Mouse (Mus musculus): ENCODE results near the gene Bcl11b. TPM values are rescaled to one million over a fixed set of nuclear protein-coding genes. Genes with fewer than 3 reads are reported as not detected.

The Bcl11b gene
- total RNA-seq, 2 experiments from 2014 or later = 125 to 127 TPM

DNA sequence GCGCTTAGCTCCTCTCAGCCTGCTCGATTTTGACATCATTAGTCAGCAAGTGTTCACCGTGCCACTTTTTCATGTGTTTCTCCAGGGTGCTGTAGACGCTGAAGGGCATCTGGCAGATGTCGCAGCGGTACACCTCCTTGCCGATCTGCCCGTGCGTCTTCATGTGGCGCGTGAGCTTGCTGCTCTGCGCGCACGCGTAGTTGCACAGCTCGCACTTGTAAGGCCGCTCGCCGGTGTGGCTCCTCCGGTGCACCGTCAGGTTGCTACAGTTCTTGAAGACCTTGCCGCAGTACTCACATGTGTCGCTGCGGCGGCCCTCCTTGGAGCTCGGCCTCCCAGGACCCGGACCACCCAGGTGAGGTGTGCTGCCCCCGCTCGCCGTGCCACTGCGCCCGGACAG is 88.0 kb downstream of the Bcl11b start:
- intact Hi-C loops (cut with DNase I) = no loop called here

DNA sequence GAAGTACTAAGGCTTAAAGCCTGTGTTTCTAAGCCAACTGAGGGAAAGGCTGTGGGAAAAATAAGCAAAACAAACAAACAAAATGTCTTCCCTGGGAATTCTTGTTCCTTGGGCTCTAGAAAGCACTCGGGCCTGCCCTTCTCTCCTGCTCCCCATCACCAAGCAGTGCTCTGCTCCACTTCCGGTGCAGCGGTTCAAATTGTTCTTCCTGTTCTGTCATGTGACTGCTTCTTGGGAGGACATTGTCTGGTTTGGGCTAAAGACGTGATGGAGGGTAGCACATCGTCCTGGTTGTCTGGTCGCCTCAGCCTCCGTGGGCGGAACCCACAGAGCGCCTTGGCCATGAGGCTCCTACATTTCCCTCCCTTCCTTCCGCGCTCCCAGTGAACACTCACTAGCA is 94.6 kb downstream of the Bcl11b start:
- intact Hi-C loops (cut with DNase I) = no loop called here

More for the DNA sequence above, 88.0 kb downstream of the Bcl11b start:
- no peak for DNase-seq

DNA sequence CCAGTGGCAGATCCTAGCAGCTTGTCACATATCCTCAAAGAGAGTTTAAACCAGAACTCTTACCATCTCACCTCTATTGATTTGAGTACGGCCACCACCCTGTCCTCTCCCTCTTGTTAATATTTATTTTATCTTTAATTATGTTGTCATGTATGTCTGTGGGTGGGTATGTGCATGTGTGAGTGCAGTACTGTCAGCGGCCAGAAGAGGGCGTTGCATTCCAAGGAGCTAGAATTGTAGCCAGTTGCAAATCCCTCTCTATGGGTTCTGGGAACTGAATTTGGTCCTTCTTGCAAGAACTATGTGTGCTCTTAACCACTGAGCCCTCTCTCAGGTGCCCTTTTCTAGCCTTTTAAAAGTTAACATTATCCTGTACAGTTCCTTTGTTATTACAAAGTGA is 98.1 kb downstream of the Bcl11b start:
- DNase-seq = no peak
- intact Hi-C loops (cut with DNase I) = no loop called here

More for the DNA sequence above, 94.6 kb downstream of the Bcl11b start:
- DNase-seq = no peak

DNA sequence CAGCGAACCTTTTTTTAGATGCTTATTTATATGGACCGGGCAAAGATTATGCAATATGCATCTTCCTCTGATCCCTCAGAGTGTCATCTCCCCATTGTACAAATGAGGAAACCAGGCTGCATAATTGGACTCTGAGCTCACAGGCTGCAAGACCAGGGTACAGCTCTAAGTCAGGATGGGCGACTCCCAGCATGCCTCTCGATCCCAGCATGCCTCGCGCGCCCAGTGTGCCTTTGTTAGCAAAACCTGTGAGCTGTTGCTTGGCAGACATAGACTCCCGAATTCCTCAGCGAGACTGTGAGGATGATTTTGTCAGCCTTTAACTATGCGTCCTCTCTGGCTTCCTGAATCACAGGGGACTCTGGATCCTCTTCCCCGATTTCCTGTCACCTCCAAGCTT is 98.9 kb downstream of the Bcl11b start:
- DNase-seq = no peak
- intact Hi-C loops (cut with DNase I) = no loop called here

DNA sequence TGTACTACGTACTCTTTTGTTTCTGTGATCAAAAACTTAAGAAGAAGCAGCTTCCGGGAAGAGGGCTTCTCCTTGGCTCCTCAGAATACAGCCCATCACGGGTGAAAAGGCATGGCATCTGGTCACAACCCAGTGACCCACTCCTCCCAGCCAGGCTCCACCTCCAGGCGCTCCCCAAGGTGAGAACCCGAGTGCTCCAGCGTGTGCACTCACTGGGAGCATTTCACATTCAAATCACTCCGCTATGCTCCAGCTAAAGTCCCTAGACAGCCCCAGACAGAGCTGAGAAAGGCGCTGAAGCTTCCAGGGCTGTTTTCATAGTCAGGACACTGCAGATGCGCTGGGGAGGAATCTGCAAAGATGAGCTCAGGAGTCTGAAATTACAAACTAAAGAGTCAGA is 99.5 kb downstream of the Bcl11b start:
- intact Hi-C loops (cut with DNase I) = no loop called here
- DNase-seq = no peak

DNA sequence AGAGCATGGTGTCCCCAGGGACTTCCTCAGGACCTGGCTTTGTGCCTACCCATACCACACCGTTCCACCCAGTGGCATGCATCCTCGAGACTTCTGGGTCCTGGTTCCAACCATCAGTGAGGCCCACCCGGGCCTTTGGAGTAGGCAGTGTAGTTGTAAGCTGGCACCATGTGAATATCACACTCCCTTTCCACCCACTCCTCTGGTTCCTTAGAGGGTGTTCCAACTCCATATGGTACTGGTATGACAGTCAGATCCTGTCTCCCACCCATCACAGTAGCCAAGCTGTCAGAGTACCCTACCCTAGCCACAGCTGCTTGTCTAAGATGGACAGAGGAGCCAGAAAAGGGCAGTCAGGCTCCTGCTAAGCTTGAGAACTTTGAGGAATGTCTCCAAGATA is 112.0 kb downstream of the Bcl11b start:
- intact Hi-C loops (cut with DNase I) = no loop called here
- DNase-seq = no peak

DNA sequence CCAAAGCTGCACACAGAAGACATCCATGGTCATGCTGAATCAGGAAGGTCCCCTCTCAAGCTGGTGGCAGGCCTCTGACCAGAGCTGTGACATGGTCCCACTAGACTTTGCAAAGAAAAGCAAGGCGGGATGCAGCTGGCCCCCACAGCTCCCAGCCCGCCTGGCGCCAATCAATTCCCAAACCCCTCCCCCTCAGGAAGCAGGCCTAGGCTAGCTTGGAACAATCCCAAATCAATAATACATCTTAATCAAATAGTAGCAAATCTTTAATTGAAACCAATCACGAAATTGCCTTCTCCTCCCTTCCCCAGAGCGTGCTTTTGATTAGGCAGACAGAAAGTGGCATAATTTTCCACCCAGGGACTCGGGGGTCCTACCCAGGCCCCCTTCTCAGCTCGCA is 113.1 kb downstream of the Bcl11b start:
- intact Hi-C loops (cut with DNase I) = no loop called here
- DNase-seq = no peak

DNA sequence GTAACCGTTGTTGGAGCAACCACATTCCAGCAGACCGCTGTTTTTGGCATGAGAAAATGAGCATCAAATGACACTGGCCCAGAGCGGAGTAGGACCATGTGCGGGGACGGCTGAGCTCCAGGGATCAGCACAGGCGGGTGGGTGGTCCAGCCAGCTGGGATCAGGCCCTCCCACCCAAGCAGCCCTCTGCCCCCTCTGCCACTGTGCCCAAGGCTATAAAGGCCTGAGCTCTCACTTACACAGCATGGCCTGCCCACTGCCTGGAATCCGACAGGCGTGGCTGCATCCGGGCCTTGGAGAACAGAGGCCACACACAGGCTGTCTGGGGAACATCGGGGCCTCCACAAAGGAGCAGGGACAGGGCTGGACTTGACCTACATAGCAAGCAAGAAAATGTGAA is 113.6 kb downstream of the Bcl11b start:
- intact Hi-C loops (cut with DNase I) = no loop called here
- peak; percentile 35 for DNase-seq

DNA sequence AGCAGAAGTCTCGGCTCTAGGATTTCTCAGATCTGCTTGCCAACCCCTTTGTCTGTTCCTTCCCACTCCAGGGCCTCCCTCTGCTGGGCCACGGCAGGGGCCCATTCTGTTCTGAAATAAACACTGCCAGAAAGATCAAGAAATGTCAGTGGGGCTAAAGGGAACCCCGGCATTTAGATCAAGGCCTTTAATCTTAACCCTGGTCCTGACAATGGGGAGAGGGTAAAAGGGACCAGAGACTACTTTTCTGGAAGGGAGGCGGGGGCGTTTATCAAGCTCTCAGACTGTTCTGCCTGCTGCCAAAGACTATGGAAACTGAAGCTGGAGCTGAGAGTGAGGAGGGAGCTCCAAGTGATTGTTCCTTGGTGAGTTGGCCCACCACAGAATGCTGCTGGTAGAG is 114.8 kb downstream of the Bcl11b start:
- intact Hi-C loops (cut with DNase I) = no loop called here
- no peak for DNase-seq

DNA sequence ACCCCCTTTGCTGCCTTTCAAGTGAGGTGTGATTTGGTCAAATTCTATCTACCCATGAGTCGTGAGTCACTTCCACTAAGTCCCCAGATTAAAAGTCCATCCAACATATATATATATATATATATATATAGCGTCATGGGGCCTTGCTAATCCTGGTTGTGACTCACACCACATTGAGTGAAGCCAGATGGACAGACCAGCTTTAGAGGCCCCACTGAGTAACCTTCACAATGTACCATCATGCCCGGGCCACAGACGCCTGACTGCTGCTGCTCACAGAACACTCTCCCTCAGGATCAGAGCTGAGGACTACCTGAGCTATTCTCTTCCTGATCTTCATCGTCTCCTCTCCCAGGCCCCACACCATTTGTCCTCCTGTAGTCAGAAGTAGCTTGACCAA is 115.4 kb downstream of the Bcl11b start:
- DNase-seq = no peak
- intact Hi-C loops (cut with DNase I) = no loop called here

DNA sequence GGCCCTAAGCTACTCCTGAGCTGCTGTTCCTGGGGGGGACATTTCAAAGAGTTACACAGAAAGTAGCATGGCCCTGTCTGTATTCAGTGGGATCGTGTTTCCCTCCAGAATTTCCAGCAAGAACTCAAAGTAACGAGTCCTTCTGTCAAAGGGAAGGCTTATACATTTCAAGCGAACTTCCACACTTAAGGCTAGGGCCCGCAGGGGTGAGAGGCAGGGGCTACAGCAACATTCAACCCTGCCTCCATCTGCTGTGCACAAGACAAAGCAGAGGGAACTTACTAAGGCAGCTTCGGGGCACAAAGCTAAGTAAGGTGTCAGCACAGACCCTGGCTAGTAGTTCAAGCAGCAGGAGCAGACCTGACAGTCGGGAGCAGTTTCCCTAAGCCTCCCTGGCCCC is 115.8 kb downstream of the Bcl11b start:
- intact Hi-C loops (cut with DNase I) = no loop called here
- no peak for DNase-seq

DNA sequence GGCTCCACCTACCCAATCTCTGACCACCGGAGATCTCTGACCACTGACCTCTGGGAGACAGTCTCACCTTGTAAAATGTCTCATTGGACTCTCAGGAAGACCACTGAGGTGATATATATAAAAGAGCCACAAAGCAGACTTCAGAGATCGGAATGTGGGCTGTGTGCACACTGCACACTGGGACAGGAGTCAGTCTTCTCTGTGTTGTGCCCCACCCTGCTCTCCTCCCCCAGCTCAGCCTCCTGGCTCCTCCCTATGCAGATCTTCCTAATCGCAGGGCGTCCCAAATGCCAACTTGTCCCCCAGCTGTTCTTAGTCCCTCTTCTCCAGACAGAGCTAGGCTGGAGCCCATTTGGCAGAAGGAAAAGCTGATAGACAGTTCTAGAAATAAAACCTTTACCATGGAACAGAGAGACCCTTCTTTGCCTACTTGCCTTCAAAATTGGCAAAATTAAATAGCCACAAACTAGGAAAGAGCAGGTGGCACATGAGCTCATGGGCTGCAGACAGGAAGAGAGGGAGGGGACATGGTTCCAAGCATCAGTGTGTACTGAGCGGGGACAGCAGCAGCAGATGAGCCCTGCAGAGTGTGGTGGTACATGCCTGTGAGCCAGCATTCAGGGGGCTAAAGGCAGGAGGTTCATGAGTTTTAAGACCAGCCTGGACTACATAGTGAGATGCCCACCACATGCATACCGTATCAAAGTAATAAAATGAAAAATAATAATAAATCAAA is 118.9 kb downstream of the Bcl11b start:
- DNase-seq = no peak
- intact Hi-C loops (cut with DNase I) = no loop called here

DNA sequence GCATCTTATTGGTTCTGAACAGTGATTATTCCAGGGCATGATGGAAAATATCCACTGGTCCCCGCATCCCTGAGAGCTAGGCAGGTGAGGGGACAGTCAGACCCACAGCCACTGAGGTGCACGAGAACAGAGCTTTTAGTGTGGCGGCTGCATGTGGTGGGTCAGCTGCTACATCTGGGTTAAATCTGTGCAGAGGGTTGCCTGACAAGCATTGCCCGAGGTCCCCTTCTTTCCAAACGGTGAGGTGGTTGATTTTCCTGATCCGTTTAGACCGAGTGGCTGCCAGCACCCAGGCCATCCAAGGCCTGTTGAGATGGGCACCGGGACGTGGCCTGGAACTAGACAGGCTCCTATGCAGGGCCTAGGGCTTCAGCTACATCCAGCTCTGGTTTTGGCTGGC is 121.7 kb downstream of the Bcl11b start:
- DNase-seq = no peak
- intact Hi-C loops (cut with DNase I) = no loop called here

DNA sequence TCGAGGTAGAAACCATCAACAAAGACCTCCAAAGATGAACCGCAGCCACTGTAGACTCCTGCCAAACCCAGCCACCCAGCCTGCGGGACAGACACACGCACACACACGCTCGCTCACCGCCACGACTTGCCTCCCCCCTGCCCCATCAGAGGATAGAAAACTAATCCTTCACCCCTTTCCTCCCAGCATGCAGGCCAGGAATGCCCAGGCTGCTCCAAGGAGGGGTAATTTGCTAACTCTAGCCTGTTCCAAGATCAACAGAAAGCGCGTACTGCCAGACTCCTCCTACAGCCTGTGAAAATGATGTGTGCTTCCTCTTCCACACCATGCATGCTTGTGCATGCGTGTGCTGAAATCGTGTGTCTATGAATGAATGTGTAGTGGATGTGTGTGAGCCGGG is 122.7 kb downstream of the Bcl11b start:
- intact Hi-C loops (cut with DNase I) = no loop called here
- no peak for DNase-seq

DNA sequence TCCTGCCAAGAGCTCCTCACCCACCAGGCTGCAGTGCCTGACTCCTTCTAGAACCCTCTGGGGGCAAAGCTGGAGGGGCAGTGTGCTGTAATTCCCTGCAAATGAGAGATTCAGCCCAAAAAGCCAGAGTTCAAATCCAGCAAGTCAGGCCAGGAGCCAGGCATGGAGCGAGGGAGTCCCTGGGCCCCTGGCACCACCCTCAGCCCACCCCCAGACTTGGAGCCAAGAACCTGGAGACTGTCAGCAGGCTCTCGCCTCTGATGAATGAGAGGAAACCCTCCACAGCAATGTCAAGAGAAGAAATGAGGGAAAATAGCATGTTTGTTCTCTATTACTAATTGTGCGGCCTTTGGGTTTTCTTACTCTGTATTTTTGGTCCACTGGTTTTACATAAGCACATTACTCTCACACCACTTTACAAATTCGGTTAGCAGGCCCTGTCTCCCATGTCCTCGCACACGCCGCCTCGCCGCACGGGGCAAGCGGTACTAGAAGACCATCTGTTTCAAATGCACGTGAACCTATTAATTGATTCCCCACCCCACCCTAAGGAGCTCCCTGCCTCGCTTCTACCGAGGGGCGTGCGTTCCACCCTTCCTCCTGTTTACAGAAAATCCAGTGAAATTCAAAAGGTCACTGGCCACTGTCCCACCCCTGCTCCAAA is 124.2 kb downstream of the Bcl11b start:
- intact Hi-C loops (cut with DNase I) = no loop called here
- DNase-seq = peak; percentile 25

DNA sequence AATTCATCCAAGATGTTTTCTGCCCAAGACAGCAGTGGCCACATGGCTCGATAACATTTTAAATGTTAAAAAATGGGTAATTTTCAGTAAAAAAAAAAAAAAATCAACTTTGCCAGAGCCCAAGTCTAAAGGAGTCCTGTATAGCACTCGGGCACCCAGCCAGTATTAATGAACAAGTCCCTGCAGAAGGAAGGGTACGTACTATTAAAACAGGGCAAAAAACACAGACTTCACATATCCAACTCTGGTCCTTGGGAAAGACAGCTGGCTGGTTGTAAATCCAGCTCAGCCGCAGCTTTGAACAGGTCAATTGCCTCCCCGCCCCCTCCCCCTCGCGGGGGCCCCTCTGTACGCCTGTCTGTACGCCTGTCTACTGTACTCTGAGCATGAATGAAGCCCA is 127.2 kb downstream of the Bcl11b start:
- intact Hi-C loops (cut with DNase I) = no loop called here
- DNase-seq = no peak

DNA sequence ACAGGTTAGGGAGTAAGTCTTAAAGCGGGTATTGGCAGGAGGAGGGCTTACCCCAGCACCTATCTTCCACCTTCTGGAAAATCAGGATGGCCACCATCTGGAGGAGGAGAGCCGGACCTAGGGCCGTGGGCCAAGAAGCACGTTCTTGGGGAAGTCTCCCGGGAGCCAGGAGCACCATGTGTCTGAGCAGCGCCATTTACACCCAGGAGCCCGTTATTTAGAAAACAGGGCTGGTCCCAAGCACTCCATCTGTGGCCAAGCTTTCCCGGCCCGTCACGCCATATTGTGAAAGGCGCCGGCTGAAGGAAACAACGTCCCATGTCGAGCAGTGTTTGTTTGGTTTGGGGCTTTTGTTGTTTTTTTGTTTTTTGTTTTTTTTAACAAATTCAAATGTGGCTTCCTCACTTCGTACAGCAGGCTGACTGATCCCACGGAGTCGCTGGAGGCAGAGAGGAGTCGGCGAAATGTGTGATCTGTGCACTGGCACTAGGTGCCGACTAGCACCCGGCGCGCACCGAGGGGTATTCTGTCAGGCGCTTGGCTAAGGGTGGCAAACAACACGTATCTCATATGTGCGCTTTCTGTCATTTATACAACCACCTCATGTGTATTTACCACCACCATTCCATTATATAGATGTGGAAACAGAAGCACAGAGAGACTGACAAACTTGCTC is 128.8 kb downstream of the Bcl11b start:
- intact Hi-C loops (cut with DNase I) = no loop called here
- DNase-seq = no peak

DNA sequence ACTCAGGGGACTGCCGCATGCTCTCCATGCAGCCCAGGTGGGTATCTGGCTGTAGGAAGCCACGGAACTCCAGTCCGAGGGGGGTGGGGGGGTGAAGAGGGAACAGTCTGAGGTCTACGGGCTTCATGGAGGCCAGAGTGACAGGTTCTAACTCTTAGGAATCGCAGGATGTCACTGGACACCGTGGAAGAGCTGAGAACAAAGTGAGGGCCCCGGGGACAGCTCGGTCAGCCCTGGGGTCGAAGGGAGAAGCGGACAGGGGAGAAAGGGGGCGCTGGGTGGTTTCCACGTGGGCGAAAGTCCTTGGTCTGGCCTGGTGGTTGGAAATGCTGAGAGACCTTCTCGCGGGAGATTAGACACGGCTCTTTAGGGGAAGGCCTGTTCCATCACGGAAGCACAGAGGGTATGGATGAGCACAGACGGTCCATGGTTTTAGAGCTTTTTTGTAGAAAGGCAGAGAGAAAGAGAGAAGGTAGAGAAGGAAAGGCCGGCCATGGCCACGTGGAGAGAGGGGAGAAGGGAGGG is 133.8 kb downstream of the Bcl11b start:
- intact Hi-C loops (cut with DNase I) = no loop called here
- no peak for DNase-seq

DNA sequence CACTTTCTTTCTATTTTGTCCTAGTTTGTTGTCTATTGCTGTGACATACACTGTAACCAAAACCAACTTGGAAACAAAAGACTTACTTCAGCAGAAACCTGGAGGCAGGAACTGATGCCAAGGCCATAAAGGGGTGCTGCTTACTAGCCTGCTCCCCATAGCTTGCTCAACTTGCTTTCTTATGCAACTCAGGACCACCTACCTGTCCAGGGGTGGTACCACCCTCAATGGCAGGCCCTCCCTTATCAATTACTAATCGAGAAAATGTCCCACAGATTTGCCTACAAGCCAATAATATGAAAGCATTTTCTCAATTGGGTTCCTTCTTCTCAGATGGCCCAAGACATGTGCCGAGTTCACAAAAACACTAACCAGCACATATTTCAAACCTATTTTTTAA is 135.1 kb downstream of the Bcl11b start:
- DNase-seq = no peak
- intact Hi-C loops (cut with DNase I) = no loop called here
